Mouse (Mus musculus) urinary bladder, postnatal 36 days (tissue): ENCODE results near the gene Hnrnpul1.

Experiments used
- DNase-seq, 2 experiments: peaks; one replicate each; pipeline ENCODE4 v3.0.0; 2022; ENCODE audit warnings: low spot score in 2 of 2, mixed read lengths in 1 of 2

Hnrnpul1 gene

DNA sequence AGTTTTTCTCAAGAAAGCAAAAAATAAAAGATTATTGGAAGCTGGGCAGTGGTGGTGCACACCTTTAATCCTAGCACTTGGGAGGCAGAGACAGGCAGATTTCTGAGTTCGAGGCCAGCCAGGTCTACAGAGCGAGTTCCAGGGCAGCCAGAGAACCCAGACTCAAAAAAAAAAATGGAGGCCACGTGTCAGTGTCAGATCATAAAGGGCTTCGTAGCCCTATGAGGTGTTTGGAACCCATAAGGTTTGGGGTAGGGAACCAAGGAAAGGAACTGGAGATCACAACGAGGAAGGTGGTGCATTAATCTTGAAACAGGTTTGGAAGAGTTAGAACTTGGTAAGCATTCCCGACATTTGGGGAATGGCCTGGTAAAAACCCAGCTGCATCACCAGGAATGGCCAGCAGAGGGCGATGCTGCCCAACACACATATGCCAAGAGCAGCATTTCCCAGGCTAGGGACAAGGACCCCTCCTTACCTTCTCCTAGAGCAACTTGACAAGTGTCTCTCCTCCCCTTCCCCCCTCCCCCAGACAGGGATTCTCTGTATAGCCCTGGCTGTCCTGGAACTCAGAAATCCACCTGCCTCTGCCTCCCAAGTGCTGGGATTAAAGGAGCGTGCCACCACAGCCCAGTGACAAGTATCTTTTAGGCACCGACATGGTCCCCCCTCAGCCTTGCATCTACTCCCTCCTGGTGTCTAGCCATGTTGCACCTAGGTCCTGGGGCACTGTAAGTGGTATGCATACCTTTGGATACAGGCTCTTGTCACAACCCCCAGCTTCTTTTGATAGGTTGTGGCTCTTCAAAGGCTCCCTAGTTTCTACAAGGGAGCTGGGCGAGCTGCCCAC lies 34.6 kb downstream of the Hnrnpul1 start:
- peak; percentile 67 to 75 for DNase-seq

DNA sequence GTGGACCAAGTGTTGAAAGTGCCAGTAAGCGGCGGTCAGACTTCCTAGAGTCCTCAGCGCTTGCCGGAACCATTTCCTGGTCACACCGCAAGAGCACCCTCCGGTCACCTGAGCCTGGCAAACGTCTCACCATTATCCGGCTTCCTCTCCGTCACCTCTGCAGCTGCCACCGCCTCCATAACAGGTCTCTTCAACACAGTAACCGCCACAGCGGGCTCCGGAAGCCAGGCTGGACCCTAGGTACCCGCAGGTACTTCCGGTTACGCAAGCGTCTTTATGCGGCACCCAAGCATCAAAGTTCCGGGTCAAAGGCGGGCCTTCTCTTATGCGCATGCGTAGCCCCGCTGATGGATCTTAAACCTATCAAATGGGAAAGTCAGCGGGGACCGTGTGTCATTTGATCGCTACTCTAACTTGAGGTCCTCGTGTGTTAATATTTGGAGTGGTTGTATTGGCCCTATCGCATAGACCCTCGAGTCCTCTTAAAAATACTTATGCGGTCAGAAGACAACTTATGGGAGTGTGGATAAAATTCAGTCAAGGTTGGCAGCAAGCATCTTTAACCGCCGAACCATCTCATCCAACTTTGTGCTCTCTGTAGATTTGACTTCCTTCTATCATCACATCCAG lies 35.7 kb downstream of the Hnrnpul1 start, which contains the start of gene Ccdc97:
Gene Ccdc97, minus strand, starts transcription at position 301 of the 630 bp plus-strand sequence.
- peak; percentile 89 to 93 for DNase-seq

DNA sequence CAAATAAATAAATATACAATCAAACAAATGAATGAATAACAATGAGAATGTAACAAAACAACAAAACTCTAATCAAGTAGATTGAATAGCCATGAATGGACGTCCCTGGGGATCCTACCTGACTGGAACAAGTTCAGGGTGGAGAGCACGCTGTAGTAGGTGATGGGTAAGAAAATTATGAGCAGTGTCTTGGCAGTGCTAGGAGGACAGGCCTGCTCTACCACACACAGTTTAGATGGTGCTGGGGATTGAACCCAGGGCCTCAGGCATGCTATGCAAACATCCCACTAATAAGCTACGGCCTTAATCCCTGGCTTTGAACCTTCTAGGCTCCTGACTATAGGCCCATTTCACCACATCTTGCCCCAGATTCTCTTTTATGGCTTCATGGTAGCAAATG lies 37.1 kb downstream of the Hnrnpul1 start:
- DNase-seq: no peak

DNA sequence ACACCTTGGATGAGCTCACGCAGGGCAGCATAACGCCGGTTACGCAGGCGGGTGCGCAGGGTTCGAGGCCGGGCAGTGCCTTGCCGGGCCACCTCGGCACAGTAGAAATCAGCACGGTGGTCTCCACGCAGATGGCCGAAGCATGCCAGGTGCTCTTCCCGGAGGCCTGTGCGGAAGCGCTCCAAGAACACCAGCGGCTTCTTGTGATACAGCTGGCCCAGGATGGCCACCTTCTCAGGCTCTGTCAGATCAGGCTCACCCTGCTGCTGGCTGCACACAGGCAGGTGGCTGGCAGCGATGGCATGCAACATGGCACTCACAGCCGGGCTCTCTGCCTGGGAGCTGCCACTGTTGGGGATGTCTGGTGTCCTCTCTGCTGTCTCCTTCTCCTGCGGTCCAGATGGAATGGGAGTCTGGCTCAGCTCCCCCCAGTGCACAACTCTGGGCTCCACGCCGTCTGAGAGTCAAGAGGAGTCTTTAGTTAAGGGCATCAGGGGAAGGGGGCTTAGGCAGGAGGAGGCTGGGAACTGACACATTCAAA lies 38.8 kb downstream of the Hnrnpul1 start:
- DNase-seq: no peak

DNA sequence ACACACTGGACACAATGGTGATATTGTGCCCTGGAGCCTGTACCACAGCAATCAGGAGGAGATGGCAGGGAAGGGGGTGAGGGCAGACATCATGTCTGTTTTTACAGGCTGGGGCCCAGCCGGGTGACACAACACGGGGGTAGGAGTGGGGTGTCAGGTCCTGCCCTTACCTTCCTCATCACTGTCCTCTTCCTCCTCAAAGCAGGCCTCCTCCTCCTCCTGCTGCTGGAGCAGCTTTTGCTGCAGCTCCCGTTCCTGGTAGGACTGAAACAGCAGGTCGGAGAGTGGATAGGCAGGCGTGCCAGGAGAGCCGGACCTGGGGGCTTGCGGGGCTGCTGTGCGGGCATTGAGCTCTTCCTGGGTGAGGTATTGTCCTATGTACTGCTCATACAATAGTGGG lies 40.0 kb downstream of the Hnrnpul1 start:
- no peak for DNase-seq

DNA sequence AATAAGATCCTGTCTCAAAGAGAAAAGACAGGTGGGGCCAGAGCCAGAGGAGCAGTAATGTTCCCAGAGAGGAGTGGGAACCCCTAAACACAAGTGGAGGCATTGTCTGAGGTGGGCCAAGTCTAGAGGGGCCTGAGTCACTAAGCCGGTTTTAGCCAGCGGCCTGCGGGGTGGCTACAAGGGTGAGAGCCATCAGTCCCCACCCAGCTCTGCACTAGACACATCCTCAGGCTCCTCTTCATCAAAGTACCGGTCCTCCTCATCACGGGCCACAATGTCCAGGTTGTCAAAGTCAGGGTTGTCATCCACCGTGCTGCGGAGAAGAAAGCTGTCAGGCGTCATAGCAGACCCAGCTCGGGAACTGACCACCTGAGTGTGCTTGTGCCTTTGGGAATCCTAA lies 41.8 kb downstream of the Hnrnpul1 start:
- DNase-seq: no peak

DNA sequence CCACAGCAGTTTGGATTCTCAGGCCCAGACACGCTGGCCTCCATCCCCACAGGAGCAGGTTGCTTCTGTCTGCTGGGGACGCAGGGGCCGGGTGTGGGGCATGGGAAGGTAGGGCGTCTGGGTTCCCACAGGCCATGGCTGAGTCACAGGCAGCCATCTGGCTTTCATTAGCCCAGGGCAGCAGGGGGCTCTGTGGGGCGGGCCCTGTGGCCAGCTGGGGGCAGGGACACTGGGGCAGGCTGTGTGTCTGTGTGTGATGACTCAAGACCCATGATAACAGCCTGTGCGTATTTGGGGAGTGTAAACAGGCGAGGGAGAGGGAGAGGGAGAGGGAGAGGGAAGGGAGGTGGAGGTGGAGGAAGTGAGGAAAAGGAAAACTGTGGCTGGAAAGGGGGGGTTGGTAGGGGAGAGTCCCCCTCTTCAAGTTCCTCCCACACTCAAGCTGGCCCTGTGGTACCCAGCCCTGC lies 42.8 kb downstream of the Hnrnpul1 start:
- DNase-seq: peak; percentile 77 to 82

DNA sequence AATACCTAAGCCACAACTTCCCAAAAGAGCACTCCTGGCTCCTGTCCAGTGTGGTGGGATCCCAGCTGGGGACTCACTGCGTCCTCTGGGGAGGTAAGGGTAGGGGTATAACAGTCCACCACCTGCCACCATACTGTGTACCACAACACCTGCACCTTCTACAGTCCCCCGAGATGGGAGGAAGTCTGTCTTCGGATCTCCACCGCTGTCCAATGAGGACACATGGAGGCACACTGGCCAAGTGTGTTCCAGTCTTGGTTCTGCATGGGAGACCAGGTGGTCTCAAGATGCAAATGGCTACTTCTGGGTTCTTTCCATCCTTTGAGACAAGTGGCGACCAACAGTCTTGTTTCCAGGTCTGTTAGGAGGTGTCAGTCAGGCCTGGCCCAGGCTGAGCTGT lies 43.4 kb downstream of the Hnrnpul1 start:
- no peak for DNase-seq

DNA sequence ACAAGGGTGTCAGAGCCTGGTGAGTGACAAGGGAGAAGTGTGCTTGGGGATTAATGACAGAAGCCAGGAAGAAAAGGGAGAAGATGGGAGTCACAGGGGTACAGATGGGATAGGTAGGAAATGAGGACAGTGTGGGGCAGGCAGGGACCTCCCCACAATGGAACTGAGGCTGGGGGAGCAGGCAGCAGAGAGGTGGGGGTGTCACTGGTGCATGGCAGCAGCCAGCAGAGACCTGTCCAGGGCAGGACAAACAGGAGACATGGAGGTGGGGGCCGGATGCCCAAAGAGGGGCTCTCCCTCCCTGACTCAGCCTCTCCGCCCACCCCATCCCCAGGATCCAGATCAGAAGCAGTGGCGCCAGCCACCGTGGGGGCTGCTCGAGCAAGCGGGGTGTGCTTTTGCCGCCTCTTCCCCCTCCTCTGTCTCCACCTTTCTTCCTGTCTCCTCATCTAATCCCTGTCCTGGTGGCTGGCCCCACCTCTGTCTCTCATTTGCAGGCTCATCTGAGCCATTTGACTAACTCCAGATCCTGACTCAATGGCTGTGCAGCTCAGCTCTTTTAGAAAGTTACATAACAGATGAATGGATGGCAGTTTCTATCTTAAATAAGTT lies 43.9 kb downstream of the Hnrnpul1 start:
- DNase-seq: no peak

DNA sequence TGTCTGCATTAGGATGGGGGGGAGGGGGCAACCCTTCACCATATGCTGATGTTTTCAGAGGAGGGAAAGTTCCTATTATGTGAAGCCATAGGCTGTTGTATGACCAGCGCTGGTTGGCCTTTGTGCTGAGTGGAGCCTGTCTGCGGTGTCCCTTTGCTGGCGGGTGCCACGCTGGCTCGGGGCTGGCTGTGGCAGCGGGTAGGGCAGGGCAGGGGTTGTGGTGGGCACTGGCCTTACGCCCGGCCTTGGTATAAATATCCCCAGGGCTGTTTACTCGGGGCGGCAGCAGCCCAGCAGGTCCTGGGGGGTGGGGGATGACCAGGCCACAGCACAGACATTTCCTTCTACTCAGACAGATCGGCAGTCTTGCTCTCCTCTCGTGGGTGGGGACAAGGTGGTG lies 44.6 kb downstream of the Hnrnpul1 start:
- no peak for DNase-seq

DNA sequence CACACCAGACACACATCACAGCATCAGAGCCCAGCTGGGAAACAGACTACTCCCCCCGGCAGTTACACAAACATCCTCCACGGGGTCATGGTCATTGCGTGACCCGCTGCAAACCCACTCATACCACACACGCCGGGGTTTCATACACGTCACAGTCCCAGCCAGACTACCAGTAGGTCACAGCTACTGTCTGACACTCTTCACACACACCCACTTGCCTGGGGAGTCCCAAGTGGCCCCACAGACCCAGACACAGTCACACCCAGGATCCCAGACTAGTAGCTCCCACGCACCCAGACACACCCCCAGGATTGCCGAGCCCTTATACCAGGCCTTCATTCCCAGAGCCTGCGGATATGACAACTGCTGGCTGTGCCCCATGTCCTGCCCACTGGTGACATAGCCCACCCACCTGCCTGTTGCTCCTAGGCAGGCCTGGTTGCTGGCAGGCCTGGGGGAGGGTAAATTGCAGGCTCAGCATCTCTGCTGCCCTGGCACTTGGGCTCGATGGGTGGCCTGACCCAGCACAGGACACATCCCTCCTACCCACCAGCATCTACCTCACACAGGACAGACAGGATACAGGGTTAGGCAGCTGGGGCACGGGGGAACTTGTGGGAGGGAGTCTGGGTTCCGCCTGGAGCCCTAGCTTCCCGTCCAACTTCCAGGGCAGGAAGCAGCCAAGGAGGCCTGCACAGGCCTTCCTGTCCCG lies 46.8 kb downstream of the Hnrnpul1 start:
- DNase-seq: no peak

DNA sequence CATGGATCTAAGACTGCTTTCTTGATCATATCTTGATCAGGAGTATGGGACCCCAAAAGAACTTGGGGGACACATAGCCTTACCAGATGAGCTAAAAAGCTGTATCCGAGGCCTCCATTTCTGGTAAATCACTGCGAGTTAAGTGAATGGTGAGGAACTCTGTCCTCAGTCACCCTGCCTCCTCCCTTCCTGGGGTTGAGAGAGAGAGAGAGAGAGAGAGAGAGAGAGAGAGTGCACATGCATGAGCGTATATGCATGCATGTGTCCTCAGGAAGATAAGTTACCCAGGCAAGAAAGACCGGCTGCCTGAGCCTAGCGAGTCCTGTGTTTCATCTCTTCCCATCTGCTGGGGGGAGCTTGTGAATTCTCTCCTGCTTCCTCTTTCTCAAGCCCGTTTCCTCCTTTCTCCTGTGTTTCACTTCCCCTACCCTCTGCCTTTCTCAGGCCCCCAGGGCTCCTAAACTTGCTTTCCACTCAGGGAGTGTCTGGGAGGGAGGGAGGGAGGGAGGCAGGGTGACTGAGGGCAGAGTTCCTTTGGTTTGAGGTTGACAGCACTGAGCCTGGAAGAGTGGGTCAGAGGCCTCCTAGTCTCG lies 47.9 kb downstream of the Hnrnpul1 start:
- no peak for DNase-seq

DNA sequence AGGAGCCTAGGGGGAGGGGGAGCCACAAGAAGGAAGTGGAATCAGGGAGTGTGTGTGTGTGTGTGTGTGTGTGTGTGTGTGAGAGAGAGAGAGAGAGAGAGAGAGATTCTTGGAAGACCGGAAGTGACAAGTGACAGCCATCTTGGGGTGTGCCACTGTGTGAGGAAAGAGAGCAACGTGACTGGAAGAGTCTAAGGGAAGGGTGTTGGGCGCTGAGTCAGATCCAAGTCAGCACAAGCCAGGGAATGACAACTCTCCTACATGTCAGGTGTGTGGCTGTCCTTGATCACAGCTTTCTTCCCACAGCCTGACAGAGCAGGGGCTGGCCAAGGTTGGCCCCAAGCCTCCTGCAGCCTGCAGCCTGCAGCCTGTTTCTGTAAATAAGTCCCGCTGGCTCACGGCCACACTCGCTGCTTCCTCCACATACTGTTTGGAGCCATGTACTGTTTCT lies 48.7 kb downstream of the Hnrnpul1 start:
- DNase-seq: peak; percentile 42 to 50

DNA sequence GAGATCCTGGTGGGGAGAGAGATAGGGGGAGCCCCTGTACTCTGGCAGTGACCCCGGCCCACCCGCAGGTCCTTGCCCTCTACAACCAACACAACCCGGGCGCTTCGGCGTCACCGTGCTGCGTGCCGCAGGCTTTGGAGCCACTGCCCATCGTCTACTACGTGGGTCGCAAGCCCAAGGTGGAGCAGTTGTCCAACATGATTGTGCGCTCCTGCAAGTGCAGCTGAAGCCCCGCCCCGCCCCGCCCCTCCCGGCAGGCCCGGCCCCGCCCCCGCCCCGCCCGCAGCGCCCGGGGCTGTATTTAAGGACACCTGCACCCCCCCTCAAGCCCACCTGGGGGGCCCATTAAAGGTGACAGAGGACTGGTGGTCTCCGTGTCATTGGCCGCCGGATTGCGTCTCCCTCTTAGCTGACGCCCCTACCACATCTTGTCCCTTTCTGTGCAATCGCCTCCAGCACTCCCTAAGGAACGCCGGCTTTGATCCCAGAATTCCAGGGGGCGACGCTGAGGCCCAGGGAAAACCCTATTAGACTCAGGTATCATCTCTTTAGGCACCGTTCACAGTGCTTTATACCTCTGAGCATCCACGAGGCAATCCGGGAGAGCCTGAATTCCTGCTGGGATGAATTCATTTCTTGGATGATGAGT lies 49.7 kb downstream of the Hnrnpul1 start:
- DNase-seq: no peak

DNA sequence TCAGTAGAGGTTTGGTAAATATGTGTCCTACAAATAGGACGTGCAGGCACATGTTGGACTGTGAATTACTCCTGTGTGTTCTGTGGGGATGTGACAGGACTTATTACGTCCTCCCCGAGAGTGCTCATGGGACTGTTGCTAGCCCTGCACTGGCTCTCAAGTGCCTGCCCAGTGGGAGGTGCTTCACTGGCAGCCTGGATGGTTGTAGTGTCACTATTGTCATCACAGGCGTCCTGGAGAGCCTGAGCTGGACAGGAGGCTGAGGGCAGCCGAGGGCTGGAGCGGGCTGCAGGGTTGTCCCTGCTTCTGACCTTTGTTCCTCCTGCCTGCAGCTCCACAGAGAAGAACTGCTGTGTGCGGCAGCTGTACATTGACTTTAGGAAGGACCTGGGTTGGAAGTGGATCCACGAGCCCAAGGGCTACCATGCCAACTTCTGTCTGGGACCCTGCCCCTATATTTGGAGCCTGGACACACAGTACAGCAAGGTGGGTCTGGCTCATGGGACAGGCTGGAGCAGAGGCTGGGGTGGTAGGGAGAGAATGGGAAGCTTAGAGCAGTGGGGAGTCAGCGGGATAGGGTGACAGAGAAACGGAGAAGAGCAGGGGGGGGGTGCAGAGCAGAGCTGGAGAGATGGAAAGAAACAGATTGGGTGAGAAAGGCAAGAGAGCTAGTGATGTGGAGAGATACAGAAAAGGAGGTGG lies 50.6 kb downstream of the Hnrnpul1 start:
- DNase-seq: no peak

DNA sequence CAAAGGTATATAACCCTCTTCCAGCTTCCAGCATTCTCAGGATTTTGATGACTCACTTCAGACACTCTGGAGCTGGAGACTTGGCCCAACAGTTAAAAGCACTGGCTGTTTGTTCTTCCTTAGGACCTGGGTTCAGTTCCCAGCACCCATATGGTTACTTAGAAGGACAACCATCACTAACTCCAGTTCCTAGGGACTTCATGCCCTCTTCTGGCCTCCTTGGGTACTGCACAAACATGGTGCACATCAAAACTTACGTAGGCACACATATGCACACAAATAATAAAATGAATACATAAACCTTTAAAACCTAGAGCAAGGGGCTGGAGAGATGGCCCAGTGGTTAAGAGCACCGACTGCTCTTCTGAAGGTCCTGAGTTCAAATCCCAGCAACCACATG lies 52.2 kb downstream of the Hnrnpul1 start:
- no peak for DNase-seq

DNA sequence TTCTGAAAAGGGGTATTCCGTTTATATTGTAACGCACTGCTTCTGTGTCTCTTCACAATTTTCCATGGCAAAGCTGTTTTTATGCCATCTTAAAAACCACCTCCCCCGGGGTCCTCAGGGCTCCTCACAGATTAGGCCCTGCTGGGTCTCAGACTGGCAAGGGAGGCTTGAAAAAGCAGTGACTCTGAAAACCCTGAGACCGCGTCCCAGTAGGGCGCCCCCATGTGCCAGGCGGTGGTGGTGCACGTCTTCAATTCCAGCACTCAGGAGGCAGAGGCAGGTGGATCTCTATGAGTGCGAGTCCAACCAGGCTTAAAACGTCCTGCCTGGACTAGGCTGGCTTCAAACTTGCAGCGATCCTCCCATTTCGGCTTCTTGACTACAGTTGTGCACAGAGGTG lies 53.8 kb downstream of the Hnrnpul1 start:
- DNase-seq: no peak

DNA sequence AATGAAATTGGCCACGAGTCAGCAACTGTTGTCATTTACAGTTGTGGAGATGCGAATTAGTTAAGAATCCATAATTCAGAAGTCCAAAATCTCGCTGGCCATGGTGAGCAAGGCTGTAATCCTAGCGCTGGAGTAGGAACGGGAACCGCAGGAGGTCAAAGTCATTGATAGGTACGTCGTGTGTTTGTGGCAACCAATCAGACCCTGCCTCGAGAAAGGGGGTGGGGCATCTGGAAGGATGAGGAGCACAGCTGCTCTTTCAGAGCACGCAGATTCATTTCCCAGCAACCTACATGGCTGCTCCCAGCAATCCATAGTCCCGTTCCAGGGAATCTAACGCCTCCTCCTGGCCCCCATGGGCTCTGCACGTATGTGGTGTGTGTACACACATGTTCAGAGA lies 54.7 kb downstream of the Hnrnpul1 start:
- DNase-seq: no peak

DNA sequence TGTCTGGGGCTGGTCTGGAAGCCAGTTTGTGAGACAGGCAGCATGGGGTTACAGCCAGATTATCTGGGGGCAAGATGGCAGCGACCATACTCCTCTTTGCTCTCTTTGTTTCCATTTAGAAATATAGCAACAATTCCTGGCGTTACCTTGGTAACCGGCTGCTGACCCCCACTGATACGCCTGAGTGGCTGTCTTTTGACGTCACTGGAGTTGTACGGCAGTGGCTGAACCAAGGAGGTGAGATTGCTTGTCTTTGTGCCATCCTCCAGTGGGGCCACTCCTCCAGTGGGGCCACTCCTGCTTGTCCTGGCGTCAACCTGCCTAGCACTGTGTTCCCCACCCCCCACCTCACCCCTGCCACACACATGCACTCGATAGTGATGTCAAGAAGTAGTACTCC lies 60.5 kb downstream of the Hnrnpul1 start:
- no peak for DNase-seq

DNA sequence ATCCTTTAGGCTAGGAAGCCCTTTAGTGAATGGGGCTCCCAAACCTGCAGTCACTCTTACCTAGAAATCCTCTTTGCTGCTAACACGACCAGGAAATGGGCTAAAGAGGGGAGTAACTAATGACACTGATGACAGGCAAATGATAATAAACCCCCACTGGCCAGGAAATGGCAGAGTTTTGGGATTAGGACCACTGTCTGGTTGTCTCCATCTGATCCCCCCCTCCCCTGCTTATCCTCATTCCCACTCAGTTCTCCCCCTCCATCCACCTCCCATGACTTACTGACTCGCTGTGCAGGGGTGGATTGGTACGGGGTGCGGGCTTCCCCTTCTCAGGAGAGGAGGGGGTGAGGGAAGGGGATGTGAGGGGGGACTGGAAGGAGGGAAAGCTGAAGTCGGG lies 64.5 kb downstream of the Hnrnpul1 start:
- DNase-seq: no peak
